ENCODE assay signal across 13 mouse cellular contexts in genomic region chr5:123040796-123041195, GRCm38 (mm10). TPM values are rescaled to one million over a fixed set of nuclear protein-coding genes. Genes with fewer than 3 reads are reported as not detected.
DNase-seq lines count a peak whose midpoint lies in the region; ATAC-seq lines count a peak whose summit lies in the region.
"Had no signal": no experiment of that assay in that cellular context is flagged by ENCODE, and none has a peak within 500 bp of the region (broad histone marks: within the 10 kb centered on the region; RNA-seq: fewer than 3 reads in every experiment).

No protein-coding gene starts in this region.

- H3K9ac ChIP-seq in kidney, embryonic 14.5 days (ENCODE audit: low read depth, low read length), result no peak overlapping the region
- 0 out of 2 replicates have a peak overlapping the region, but pooled peaks have one; percentile 34 for H3K9ac ChIP-seq in limb, embryonic 11.5 days (ENCODE audit: low read length)
- H3K9ac ChIP-seq: embryonic facial prominence, embryonic 12.5 days had no signal

- DNase-seq in kidney, adult 9 months, result no peak
- DNase-seq in thymus, postnatal 14 days, result peak; percentile 44
- no peak for DNase-seq in thymus, postnatal 0 days (ENCODE audit: low spot score)
- DNase-seq in limb, embryonic 11.5 days (ENCODE audit: low spot score), result no peak
- no peak for DNase-seq in right cerebral cortex, adult 2 months (ENCODE audit: low spot score in 2 of 2)
- no peak for DNase-seq in embryo, embryonic 10.5 days (ENCODE audit: low spot score)
- DNase-seq: adrenal gland, adult 8-10 months; cerebellum, adult 11-12 months had no signal

- 49% methylated on average over 7 of the region's 7 CpGs for WGBS in kidney, embryonic 14.5 days
- 65% methylated on average over 7 of the region's 7 CpGs for WGBS in limb, embryonic 11.5 days

- no peaks in the 10 kb centered on the region for H3K9me3 ChIP-seq in kidney, embryonic 14.5 days (ENCODE audit: control insufficient read depth, low read length)
- H3K9me3 ChIP-seq in limb, embryonic 11.5 days (ENCODE audit: control insufficient read depth, low read length), result no peaks in the 10 kb centered on the region
- H3K9me3 ChIP-seq: embryonic facial prominence, embryonic 12.5 days had no signal

- H3K36me3 ChIP-seq in kidney, embryonic 14.5 days (ENCODE audit: control insufficient read depth, insufficient read depth, low read length), result no peaks in the 10 kb centered on the region
- H3K36me3 ChIP-seq in limb, embryonic 11.5 days (ENCODE audit: control insufficient read depth, insufficient read depth, low read length), result no peaks in the 10 kb centered on the region
- H3K36me3 ChIP-seq: embryonic facial prominence, embryonic 12.5 days had no signal

- no peaks in the 10 kb centered on the region for H3K27me3 ChIP-seq in kidney, embryonic 14.5 days (ENCODE audit: control insufficient read depth, insufficient read depth, low read length)
- no peaks in the 10 kb centered on the region for H3K27me3 ChIP-seq in limb, embryonic 11.5 days (ENCODE audit: control insufficient read depth, insufficient read depth, low read length)
- H3K27me3 ChIP-seq: embryonic facial prominence, embryonic 12.5 days had no signal

- 0 out of 2 replicates have a peak overlapping the region, but pooled peaks have one; percentile 11 for H3K27ac ChIP-seq in kidney, embryonic 14.5 days (ENCODE audit: low read depth, low read length)
- H3K27ac ChIP-seq in limb, embryonic 11.5 days (replicated peaks; ENCODE audit: low read depth, low read length), result no peak overlapping the region
- H3K27ac ChIP-seq: embryonic facial prominence, embryonic 12.5 days; kidney, postnatal 0 days had no signal

- ATAC-seq in kidney, embryonic 14.5 days (ENCODE audit: low FRiP score, low TSS enrichment), result no peak
- ATAC-seq in limb, embryonic 11.5 days (ENCODE audit: insufficient number of reproducible peaks, low FRiP score, low TSS enrichment, low read depth), result no peak
- ATAC-seq: forebrain, embryonic 16.5 days had no signal

- H3K4me2 ChIP-seq in kidney, embryonic 14.5 days (replicated peaks; ENCODE audit: low read depth, low read length), result no peak overlapping the region
- no peak overlapping the region for H3K4me2 ChIP-seq in limb, embryonic 11.5 days (ENCODE audit: low read depth, severe bottlenecking)
- H3K4me2 ChIP-seq: embryonic facial prominence, embryonic 12.5 days had no signal

- 0 out of 2 replicates have a peak, but pooled peaks cover 3% of the 10 kb centered on the region for H3K4me1 ChIP-seq in kidney, embryonic 14.5 days (ENCODE audit: control insufficient read depth, insufficient read depth, low read length)
- no peaks in the 10 kb centered on the region for H3K4me1 ChIP-seq in limb, embryonic 11.5 days (ENCODE audit: control insufficient read depth, insufficient read depth, low read length)
- H3K4me1 ChIP-seq: embryonic facial prominence, embryonic 12.5 days had no signal

- H3K4me3 ChIP-seq in kidney, embryonic 14.5 days (ENCODE audit: low read length), result no peak overlapping the region
- no peak overlapping the region for H3K4me3 ChIP-seq in limb, embryonic 11.5 days (ENCODE audit: low read depth, low read length)
- H3K4me3 ChIP-seq: embryonic facial prominence, embryonic 12.5 days had no signal

RNA-seq across cellular contexts. Expression of gene Morn3, which starts 6.0 kb away (rescaled TPM):
- 1.3 and 1.7 TPM in 2 replicates for polyA plus RNA-seq in kidney, embryonic 14.5 days (2014; fragmentation: Nextera tagmentation; extraction: Ambion mirVana)
- polyA plus RNA-seq in thymus, postnatal 0 days (2015; fragmentation: Nextera tagmentation; extraction: Ambion mirVana), result 0.58 and 0.60 TPM in 2 replicates
- polyA plus RNA-seq in limb, embryonic 11.5 days (2014; fragmentation: Nextera tagmentation; extraction: Ambion mirVana), result 0.64 TPM in 1 of 2 replicates, not detected in the other
- polyA plus RNA-seq: embryonic facial prominence, embryonic 12.5 days; forebrain, embryonic 16.5 days; kidney, postnatal 0 days; neural tube, embryonic 11.5 days had no signal

RNA-seq across cellular contexts. Expression of gene Orai1, which starts 25.9 kb away (rescaled TPM):
- polyA plus RNA-seq in kidney, embryonic 14.5 days (2014; fragmentation: Nextera tagmentation; extraction: Ambion mirVana), result 21.5 and 23.2 TPM in 2 replicates
- 16.1 and 17.3 TPM in 2 replicates for polyA plus RNA-seq in thymus, postnatal 0 days (2015; fragmentation: Nextera tagmentation; extraction: Ambion mirVana)
- 10.0 and 10.3 TPM in 2 replicates for polyA plus RNA-seq in limb, embryonic 11.5 days (2014; fragmentation: Nextera tagmentation; extraction: Ambion mirVana)

RNA-seq across cellular contexts. Expression of gene Tmem120b, which starts 27.4 kb away (rescaled TPM):
- 12.0 and 13.1 TPM in 2 replicates for polyA plus RNA-seq in kidney, embryonic 14.5 days (2014; fragmentation: Nextera tagmentation; extraction: Ambion mirVana)
- polyA plus RNA-seq in thymus, postnatal 0 days (2015; fragmentation: Nextera tagmentation; extraction: Ambion mirVana), result 33.2 and 35.9 TPM in 2 replicates
- 9.3 and 11.3 TPM in 2 replicates for polyA plus RNA-seq in limb, embryonic 11.5 days (2014; fragmentation: Nextera tagmentation; extraction: Ambion mirVana)

RNA-seq across cellular contexts. Expression of gene Kdm2b, which starts 51.2 kb away (rescaled TPM):
- polyA plus RNA-seq in kidney, embryonic 14.5 days (2014; fragmentation: Nextera tagmentation; extraction: Ambion mirVana), result 59.1 and 105 TPM in 2 replicates
- 29.6 and 31.8 TPM in 2 replicates for polyA plus RNA-seq in thymus, postnatal 0 days (2015; fragmentation: Nextera tagmentation; extraction: Ambion mirVana)
- 67.2 and 79.4 TPM in 2 replicates for polyA plus RNA-seq in limb, embryonic 11.5 days (2014; fragmentation: Nextera tagmentation; extraction: Ambion mirVana)
